Mouse (Mus musculus): Measurements from ENCODE around the gene Actn4. TPM values are rescaled to one million over a fixed set of nuclear protein-coding genes. Genes with fewer than 3 reads are reported as not detected.
A peak's percentile ranks its signal among the peaks of the same experiment; 100 is the strongest.

Actn4 gene
- polyA plus RNA-seq, 1 experiment from 2014 or later = 319 TPM

DNA sequence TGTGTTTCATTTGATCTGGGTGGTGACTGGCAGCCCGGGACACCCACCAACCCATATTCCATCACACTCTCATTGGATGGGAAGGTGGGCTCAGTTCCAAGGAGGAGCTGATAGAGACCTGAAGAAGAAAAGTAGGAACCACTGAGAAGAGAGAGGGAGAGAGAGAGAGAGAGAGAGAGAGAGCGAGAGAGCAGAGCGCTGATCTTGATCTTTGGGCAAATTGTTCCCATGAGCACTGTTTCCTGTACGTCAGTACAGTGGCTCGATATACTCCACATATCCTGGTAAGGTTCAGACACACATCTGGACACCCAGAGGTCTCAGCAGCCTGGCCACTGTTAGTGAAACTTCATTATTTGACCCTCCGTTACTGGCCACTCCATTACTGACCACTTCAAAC, 98.6 kb downstream of the Actn4 start, which contains the start of gene Lgals7:
Lgals7 (plus strand) TSS at position 314 of the 400 bp plus-strand sequence.
- no peaks in the 10 kb centered on the region for H3K36me3 ChIP-seq
- H3K27ac ChIP-seq = peak within 1 kb of the TSS; percentile 56
- no peak for DNase-seq (ENCODE audit: low spot score)
- H3K27me3 ChIP-seq (ENCODE audit: insufficient read depth, poor library complexity, severe bottlenecking) = peaks cover 5% of the 10 kb centered on the region; the same call in 1 of the 2 replicates
- peaks cover 31% of the 10 kb centered on the region for H3K4me1 ChIP-seq
- no peak within 1 kb of the TSS for H3K4me3 ChIP-seq
- 0 out of 2 replicates have a peak, but pooled peaks cover 5% of the 10 kb centered on the region for H3K9me3 ChIP-seq
- 85% methylated on average over 6 of the region's 6 CpGs for WGBS

DNA sequence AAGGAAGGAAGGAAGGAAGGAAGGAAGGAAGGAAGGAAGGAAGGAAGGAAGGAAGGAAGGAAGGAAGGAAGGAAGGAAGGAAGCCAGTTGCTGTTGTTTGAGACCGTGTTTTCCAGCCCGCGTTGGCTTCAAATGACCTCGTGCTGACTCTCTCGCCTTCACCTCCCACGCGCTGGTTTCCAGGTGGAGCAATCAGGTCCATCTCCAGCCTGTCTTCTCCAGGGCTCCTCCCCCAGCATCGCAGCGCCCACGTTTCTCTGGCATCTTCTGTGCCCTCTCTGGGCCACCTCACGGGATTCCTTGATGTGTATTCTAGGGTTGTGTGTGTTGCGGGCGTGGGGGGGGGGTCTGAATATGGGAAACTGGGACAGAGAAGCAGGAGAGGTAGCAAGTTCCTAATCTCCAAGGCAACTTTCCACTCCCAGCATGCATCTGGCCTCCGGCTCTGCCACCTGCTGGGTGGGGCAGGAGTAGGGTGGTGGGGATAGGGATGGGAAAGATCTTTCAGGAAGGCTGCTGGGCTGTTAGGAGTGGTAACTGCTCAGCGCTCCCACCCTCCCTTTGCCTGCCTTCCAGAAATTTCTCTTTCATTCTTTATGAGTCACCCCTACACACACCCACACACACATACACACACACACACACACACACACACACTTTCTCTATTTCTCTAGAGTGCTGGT, 99.2 kb downstream of the Actn4 start:
- 67% methylated on average over 15 of the region's 15 CpGs for WGBS
- 0 out of 2 replicates have a peak, but pooled peaks cover 5% of the 10 kb centered on the region for H3K9me3 ChIP-seq

DNA sequence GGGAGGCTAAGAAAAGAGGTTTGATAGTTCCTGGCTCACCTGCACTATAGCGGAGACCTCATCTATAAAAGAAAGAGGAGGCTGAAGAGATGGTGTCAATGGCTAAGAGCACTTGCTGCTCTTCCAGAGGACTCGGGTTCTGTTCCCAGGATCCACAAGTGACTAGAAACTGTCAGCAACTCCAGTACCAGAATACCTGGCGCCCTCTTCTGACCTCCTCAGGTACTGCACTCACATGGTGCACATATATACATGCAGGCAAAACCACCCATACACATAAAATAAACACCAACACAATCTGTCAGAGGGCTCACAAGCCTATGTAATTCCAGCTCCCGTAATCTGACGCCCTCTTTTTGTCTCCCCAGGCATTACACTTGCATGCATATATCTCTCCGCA, 101.2 kb downstream of the Actn4 start:
- Histone ChIP-seq H3K27ac (no peak overlapping the region), H3K9me3 (0 out of 2 replicates have a peak, but pooled peaks cover 5% of the 10 kb centered on the region), H3K27me3 (ENCODE audit: insufficient read depth, poor library complexity, severe bottlenecking) (peaks cover 5% of the 10 kb centered on the region; the same call in 1 of the 2 replicates), H3K4me3 (no peak overlapping the region), H3K36me3 (no peaks in the 10 kb centered on the region), H3K4me1 (peaks cover 19% of the 10 kb centered on the region)
- WGBS = 86% methylated on average over 6 of the region's 6 CpGs
- no peak for DNase-seq (ENCODE audit: low spot score)

More for the DNA sequence above, 99.2 kb downstream of the Actn4 start:
- DNase-seq (ENCODE audit: low spot score) = no peak
- peaks cover 5% of the 10 kb centered on the region; the same call in 1 of the 2 replicates for H3K27me3 ChIP-seq (ENCODE audit: insufficient read depth, poor library complexity, severe bottlenecking)
- no peak overlapping the region for H3K27ac ChIP-seq
- peaks cover 31% of the 10 kb centered on the region for H3K4me1 ChIP-seq
- H3K4me3 ChIP-seq = no peak overlapping the region
- H3K36me3 ChIP-seq = no peaks in the 10 kb centered on the region

DNA sequence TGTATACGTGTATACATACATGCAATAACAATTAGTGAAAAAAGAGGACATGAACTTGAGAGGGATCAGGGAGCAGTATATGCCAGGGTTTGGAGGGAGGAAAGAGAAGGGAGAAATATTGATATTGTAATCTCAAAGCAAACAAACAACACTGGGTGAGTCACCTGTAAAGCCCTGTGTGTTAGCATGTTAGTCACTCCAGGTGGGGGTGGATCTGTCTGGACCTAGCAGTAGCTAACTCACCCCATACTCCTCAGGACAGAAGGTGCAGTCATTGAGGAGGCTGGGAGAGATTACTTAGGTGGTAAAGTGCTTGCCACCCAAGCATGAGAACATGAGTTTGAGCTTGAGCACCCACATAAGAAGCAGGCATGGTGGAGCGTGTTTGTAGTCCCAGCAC, 102.2 kb downstream of the Actn4 start:
- no peaks in the 10 kb centered on the region for H3K36me3 ChIP-seq
- H3K27ac ChIP-seq = no peak overlapping the region
- H3K27me3 ChIP-seq (ENCODE audit: insufficient read depth, poor library complexity, severe bottlenecking) = peaks cover 5% of the 10 kb centered on the region; the same call in 1 of the 2 replicates
- H3K4me1 ChIP-seq = peaks cover 12% of the 10 kb centered on the region
- no peak overlapping the region for H3K4me3 ChIP-seq
- no peak for DNase-seq (ENCODE audit: low spot score)
- 0 out of 2 replicates have a peak, but pooled peaks cover 5% of the 10 kb centered on the region for H3K9me3 ChIP-seq
- WGBS = 80% methylated on average over 2 of the region's 2 CpGs

GRCm38 (mm10) chr7:28850642-28851041, 111.5 kb downstream of the Actn4 start:
- Histone ChIP-seq H3K9me3 (no peaks in the 10 kb centered on the region), H3K27me3 (ENCODE audit: insufficient read depth, poor library complexity, severe bottlenecking) (peaks cover 8% of the 10 kb centered on the region; the same call in 1 of the 2 replicates), H3K36me3 (no peaks in the 10 kb centered on the region), H3K27ac (no peak overlapping the region), H3K4me3 (no peak overlapping the region), H3K4me1 (0 out of 2 replicates have a peak, but pooled peaks cover 4% of the 10 kb centered on the region)
- 77% methylated on average over 4 of the region's 4 CpGs for WGBS
- no peak for DNase-seq (ENCODE audit: low spot score)

DNA sequence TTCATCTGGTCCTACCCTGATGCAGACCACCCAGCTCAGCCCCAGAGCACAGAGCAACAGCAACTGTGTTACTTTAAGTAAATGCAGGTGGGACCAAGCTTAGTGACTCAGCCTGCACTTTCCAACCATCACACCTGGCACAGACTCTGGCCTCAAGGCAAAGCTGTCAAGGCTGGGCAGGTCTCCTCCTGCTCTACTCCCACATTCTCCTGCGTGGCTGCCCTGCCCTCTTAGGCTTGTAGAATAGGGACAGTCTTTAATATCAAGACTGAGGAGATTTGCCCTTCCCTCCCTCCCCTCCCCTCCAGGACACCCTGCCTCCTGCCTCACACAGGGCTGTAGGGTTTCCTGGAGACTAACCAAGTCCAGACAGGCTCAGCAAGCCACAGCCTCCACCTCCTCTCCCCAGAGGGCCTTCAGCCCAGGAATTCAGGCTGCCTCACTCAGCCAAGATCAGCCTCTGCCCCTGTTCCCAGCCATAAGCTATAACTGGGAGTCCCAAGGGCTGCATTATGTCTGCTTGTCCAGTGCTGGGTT, 112.4 kb downstream of the Actn4 start:
- DNase-seq (ENCODE audit: low spot score) = no peak
- H3K27ac ChIP-seq = no peak overlapping the region
- 45% methylated on average over 1 of the region's 1 CpGs for WGBS
- no peak overlapping the region for H3K4me3 ChIP-seq
- H3K4me1 ChIP-seq = 0 out of 2 replicates have a peak, but pooled peaks cover 4% of the 10 kb centered on the region
- H3K27me3 ChIP-seq (ENCODE audit: insufficient read depth, poor library complexity, severe bottlenecking) = peaks cover 8% of the 10 kb centered on the region; the same call in 1 of the 2 replicates
- H3K9me3 ChIP-seq = no peaks in the 10 kb centered on the region
- no peaks in the 10 kb centered on the region for H3K36me3 ChIP-seq

- Histone ChIP-seq H3K36me3 (no peaks in the 10 kb centered on the region), H3K4me1 (0 out of 2 replicates have a peak, but pooled peaks cover 4% of the 10 kb centered on the region), H3K4me3 (no peak overlapping the region), H3K9me3 (no peaks in the 10 kb centered on the region), H3K27ac (no peak overlapping the region), H3K27me3 (ENCODE audit: insufficient read depth, poor library complexity, severe bottlenecking) (peaks cover 8% of the 10 kb centered on the region; the same call in 1 of the 2 replicates)
- WGBS = 72% methylated on average over 1 of the region's 1 CpGs
- no peak for DNase-seq (ENCODE audit: low spot score)
Observed at GRCm38 (mm10) chr7:28847273-28847672, 114.9 kb downstream of the Actn4 start.

Other genes starting within 250 kb of the Actn4 start
- gene Fbxo17, start 245.5 kb downstream of the Actn4 start, polyA plus RNA-seq (2016; fragmentation: Nextera tagmentation; extraction: Ambion mirVana) = 13.4 and 13.6 TPM in 2 replicates
- gene Mrps12, start 220.5 kb downstream of the Actn4 start, polyA plus RNA-seq (2016; fragmentation: Nextera tagmentation; extraction: Ambion mirVana) = 132 and 168 TPM in 2 replicates
- 30.7 and 32.2 TPM in 2 replicates for gene Sars2, start 220.3 kb downstream of the Actn4 start, polyA plus RNA-seq (2016; fragmentation: Nextera tagmentation; extraction: Ambion mirVana)
- not detected in 2 replicates for gene Ccer2, start 206.2 kb downstream of the Actn4 start, polyA plus RNA-seq (2016; fragmentation: Nextera tagmentation; extraction: Ambion mirVana)
- gene Sirt2, start 195.6 kb downstream of the Actn4 start, polyA plus RNA-seq (2016; fragmentation: Nextera tagmentation; extraction: Ambion mirVana) = 53.8 and 57.8 TPM in 2 replicates
- gene Nfkbib, start 194.8 kb downstream of the Actn4 start, polyA plus RNA-seq (2016; fragmentation: Nextera tagmentation; extraction: Ambion mirVana) = 50.5 and 50.7 TPM in 2 replicates
- 3.8 and 5.2 TPM in 2 replicates for gene Rinl, start 173.4 kb downstream of the Actn4 start, polyA plus RNA-seq (2016; fragmentation: Nextera tagmentation; extraction: Ambion mirVana)
- 213 and 221 TPM in 2 replicates for gene Hnrnpl, start 153.8 kb downstream of the Actn4 start, polyA plus RNA-seq (2016; fragmentation: Nextera tagmentation; extraction: Ambion mirVana)
- 118 and 136 TPM in 2 replicates for gene Ech1, start 137.1 kb downstream of the Actn4 start, polyA plus RNA-seq (2016; fragmentation: Nextera tagmentation; extraction: Ambion mirVana)
- 2.8 and 3.6 TPM in 2 replicates for gene Lgals4, start 128.5 kb downstream of the Actn4 start, polyA plus RNA-seq (2016; fragmentation: Nextera tagmentation; extraction: Ambion mirVana)
- 0.24 and 0.81 TPM in 2 replicates for gene Lgals7, start 98.5 kb downstream of the Actn4 start, polyA plus RNA-seq (2016; fragmentation: Nextera tagmentation; extraction: Ambion mirVana)
- 0.20 and 0.34 TPM in 2 replicates for gene Capn12, start 80.9 kb downstream of the Actn4 start, polyA plus RNA-seq (2016; fragmentation: Nextera tagmentation; extraction: Ambion mirVana)
- 289 and 329 TPM in 2 replicates for gene Eif3k, start 19.5 kb upstream of the Actn4 start, polyA plus RNA-seq (2016; fragmentation: Nextera tagmentation; extraction: Ambion mirVana)
- gene Map4k1, start 19.7 kb upstream of the Actn4 start, polyA plus RNA-seq (2016; fragmentation: Nextera tagmentation; extraction: Ambion mirVana) = 9.9 and 14.3 TPM in 2 replicates
- 0.20 and 0.73 TPM in 2 replicates for gene Ryr1, start 162.8 kb upstream of the Actn4 start, polyA plus RNA-seq (2016; fragmentation: Nextera tagmentation; extraction: Ambion mirVana)
- gene Rasgrp4, start 172.5 kb upstream of the Actn4 start, polyA plus RNA-seq (2016; fragmentation: Nextera tagmentation; extraction: Ambion mirVana) = 0.74 and 0.79 TPM in 2 replicates
- 13.3 and 14.6 TPM in 2 replicates for gene Fam98c, start 193.9 kb upstream of the Actn4 start, polyA plus RNA-seq (2016; fragmentation: Nextera tagmentation; extraction: Ambion mirVana)
- 0.51 and 0.64 TPM in 2 replicates for gene Ggn, start 207.9 kb upstream of the Actn4 start, polyA plus RNA-seq (2016; fragmentation: Nextera tagmentation; extraction: Ambion mirVana)
- gene Spred3, start 208.1 kb upstream of the Actn4 start, polyA plus RNA-seq (2016; fragmentation: Nextera tagmentation; extraction: Ambion mirVana) = 1.4 and 2.7 TPM in 2 replicates
- gene Psmd8, start 218.4 kb upstream of the Actn4 start, polyA plus RNA-seq (2016; fragmentation: Nextera tagmentation; extraction: Ambion mirVana) = 244 and 267 TPM in 2 replicates